Mouse (Mus musculus): ENCODE results near the gene Eci2.
A peak's percentile ranks its signal among the peaks of the same experiment; 100 is the strongest.
"Not testable (repeated sequence)": the region's sequence is repeated elsewhere in the genome, so short reads cannot be mapped to it uniquely, and the experiment has no call there.

Eci2 gene

DNA sequence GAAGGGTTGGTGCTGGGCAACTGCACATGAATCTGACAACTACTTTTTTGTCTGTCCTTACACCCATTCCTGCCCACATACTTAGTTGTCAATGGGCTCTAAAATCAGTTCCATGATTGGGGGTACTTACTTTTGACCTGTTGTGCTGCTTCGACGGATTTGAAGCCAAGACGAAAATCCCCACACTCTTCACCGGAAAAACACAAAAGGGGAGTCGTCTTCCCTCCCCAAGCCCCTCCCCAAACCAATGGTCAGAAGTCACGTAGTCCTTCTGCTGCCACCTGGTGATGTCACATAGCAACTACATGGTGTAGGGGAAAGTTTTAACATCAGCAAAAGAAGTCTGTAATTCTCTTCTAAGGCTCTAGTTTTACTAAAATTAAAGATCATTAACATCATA, at the start of gene Eci2:
TSS of gene Eci2 (minus strand) at position 218 of the 400 bp plus-strand sequence.
- no peak for DNase-seq (ENCODE audit: low read depth)

- DNase-seq (ENCODE audit: low read depth), result no peak
Observed at GRCm38 (mm10) chr13:35074862-35075261, 48.0 kb upstream of the Eci2 start.

- DNase-seq (ENCODE audit: low read depth), result no peak
Observed at GRCm38 (mm10) chr13:35070485-35071472, 43.9 kb upstream of the Eci2 start.

DNA sequence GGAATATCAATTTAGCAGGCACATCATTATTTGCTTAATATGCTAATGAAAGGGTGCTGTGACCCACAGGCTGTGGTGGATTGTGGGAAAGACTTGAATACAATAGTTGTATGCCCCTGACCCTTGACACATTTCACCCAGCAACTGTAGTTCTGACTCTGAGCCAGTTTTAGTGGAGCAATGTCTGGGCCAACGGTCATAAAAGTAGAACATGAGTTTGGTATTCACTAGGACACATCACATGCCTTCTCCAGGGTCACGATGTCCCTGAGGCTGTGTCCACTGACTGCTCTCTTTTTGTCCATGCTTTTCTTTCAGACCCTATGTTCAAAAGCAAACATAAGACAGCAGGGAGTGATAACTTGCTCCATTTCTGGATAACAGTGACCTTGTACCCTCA, 40.2 kb upstream of the Eci2 start:
- no peak for DNase-seq (ENCODE audit: low read depth)

DNA sequence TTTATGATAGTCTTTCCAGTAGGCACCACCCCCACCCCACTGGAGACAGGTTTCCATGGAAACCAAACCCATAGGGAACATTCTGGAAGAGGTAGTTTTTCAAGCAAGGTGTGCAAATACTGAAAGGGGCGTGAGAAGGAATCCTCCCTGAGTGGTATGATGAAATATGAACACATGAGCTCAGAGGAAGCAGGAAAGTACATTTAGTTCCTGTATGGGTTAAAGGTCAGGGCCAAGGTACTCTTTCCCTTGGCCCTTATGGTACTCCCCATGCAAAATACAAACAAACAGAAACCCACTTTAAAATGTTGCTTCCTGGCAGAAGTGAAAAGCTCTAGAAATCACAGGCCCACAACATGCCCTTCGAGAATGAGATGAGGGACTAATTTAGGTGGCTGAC, 39.1 kb upstream of the Eci2 start:
- no peak for DNase-seq (ENCODE audit: low read depth)

GRCm38 (mm10) chr13:35064381-35064780, 37.5 kb upstream of the Eci2 start:
- DNase-seq (ENCODE audit: low read depth), result no peak

- DNase-seq (ENCODE audit: low read depth), result no peak
Observed at GRCm38 (mm10) chr13:35058145-35058544, 31.2 kb upstream of the Eci2 start.

DNA sequence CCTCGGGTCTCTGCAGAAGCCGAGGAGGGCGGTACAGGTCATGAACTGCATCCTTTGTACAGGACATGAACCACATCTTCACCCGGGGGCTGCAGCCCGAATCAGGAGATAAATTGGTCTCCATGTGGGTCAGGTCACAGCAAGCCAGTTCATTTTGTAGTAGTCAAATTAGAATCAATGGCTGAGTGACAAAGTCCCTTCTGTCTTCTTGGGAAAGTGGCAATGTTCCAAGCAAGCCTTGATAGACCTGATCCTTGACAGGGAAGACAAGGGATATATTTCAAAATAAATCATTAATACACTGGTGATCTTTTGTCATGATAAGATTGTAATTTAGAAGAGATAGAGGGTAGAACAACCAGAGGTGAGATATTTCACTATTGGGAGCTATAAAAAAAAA, 9.6 kb upstream of the Eci2 start:
- no peak for DNase-seq (ENCODE audit: low read depth)

GRCm38 (mm10) chr13:35035731-35036130, 8.8 kb upstream of the Eci2 start:
- DNase-seq (ENCODE audit: low read depth), result no peak

- no peak for DNase-seq (ENCODE audit: low read depth)
Observed at GRCm38 (mm10) chr13:35033571-35033970, 6.7 kb upstream of the Eci2 start.

DNA sequence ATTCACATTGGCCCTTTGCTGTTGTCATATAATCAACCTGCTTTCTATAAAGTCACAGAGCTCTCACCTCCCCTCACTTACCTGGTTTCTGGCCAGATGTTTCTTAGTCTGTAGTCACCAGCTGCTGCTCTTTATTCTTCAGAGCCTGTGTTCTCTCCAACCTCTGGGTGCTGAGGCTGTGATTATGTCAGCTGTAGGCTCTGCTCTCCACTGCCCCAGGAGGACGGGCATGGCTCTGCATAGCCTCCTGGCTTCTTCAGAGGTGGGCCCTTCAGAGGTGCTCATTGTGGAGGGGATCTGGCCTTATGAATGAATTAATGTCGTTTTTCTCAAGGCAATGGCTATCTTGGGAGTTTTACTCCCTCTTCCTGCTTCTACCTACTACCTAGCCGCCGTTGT, 4.8 kb upstream of the Eci2 start:
- no peak for DNase-seq (ENCODE audit: low read depth)

GRCm38 (mm10) chr13:35030979-35031683, 4.2 kb upstream of the Eci2 start:
- DNase-seq (ENCODE audit: low read depth), result no peak

DNA sequence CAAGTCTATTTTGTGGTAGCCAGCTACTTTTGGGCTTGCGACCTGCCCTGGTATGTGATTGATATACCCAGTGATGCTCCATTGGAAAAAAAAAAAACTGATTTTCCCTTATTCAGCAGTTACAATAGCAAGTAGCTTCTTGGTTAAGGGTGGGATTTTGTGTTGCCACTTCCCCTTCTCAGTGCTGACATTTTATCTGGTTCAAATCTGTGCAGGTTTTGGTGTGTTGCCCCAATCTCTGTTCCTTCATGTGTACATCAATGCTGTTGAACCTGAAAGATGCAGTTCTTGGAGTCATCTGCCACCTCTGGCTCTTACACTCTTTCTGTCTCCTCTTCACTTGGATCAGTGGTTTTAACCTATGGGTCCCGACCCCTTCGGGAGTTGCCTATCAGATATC, 1.5 kb upstream of the Eci2 start:
- DNase-seq (ENCODE audit: low read depth), result no peak

- DNase-seq (ENCODE audit: low read depth), result not testable (repeated sequence)
Observed at GRCm38 (mm10) chr13:35023401-35023800, 3.5 kb downstream of the Eci2 start.

DNA sequence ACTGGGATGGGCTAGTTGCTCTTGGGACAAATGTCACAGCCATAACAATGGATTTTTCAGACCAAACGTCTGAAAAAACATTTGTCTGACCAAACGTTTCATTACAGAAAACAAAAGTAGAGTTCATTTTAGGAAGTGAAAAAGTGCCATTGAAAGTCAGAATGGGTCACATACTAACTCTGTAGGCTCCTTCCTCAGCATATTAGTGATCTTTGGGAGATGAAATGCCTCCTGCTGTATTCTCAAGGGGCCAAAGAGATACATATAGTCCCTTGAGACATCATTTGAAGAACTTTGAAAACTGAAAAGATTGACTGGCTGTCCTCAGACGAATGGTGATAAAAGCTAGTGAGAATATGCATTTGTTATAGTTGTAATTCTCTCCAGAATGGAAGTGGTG, 6.5 kb downstream of the Eci2 start:
- DNase-seq (ENCODE audit: low read depth), result no peak

- DNase-seq (ENCODE audit: low read depth), result peak; percentile 49
Observed at GRCm38 (mm10) chr13:35018866-35019536, 7.9 kb downstream of the Eci2 start.

- no peak for DNase-seq (ENCODE audit: low read depth)
Observed at GRCm38 (mm10) chr13:35017392-35017791, 9.5 kb downstream of the Eci2 start.

- no peak for DNase-seq (ENCODE audit: low read depth)
Observed at GRCm38 (mm10) chr13:35016067-35016466, 10.8 kb downstream of the Eci2 start.

DNA sequence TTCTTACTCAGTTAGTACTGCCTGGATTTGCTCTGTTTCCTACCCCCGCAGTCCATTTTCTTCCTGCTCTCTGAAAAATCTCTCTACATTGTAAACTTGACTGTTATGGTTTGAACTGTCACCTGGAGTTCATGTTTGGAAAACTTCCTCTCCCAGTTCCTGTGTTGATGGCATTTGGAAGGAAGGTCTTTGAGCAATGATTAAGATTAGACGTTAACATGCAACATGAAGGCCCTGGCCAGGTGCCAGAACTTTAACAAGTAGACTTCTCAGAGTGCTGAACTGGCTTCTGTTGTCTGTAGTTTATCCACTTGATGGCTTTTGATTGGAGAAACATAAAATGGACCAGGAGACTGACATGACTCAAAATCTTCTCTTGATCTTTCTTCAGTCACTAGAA, 31.0 kb downstream of the Eci2 start:
- no peak for DNase-seq (ENCODE audit: low read depth)

DNA sequence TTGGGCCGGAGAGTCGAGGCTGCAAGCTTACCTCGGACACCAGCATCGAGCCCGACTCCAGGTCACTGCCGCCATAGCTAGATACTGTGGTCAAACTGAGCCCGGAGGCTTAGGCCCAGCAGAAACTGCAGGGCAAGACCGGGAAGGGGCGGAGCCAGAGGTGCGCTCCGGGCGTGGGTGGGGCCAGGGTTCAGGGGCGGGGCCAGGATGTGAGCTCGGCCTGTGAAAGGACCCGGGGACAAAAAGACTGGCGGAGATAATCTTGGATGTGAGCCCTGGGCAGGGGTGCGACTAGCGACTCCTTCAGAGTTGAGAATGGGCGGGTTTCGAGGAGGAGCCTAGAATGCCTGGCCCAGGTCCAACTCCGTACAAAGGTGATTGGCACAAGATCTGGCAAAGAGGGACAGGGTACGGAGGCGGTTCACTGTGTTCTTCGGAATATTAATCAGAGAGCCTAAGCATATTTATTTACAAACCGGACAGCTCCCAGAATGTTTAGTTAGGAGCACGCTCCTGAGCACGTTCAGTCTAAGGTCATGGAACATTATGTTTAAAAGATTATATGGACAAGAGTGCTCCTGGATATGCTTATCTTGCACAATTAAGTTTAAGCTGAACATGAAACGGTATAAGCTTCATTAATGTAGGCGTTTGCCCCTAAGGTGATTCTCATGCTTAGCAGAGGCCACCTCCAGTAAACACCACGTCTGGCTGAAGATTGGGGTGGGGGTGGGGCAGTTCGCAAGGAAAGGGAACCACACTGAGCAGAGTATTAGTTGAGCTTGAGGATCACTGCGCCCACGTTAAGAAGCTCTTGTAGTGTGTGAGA, 32.7 kb downstream of the Eci2 start:
- peak; percentile 95 for DNase-seq (ENCODE audit: low read depth)

- no peak for DNase-seq (ENCODE audit: low read depth)
Observed at GRCm38 (mm10) chr13:34993595-34993982, 33.3 kb downstream of the Eci2 start.

DNA sequence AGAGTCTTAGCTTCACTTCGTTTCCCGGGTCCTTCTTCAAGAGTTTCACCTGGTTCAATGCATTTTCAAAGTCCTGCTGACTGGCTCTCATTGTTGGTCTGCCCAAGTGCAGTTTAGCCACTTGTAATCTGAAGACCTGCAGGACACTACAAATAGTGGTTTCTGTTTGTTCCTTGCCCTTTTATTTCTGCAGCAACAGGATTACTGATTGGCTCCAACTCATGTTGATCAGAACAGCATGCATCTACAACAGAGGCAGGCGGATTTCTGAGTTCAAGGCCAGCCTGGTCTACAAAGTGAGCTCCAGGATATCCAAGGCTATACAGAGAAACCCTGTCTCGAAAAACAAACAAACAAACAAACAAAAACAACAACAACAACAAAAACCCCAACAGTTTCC, 33.8 kb downstream of the Eci2 start:
- DNase-seq (ENCODE audit: low read depth), result no peak

Data from c-Kit-positive CD71-positive TER-119-negative erythroid progenitor cells, embryonic 14.5 days (primary cell).